Mouse (Mus musculus) stomach, postnatal 0 days (tissue): ENCODE data around the gene Gramd4.

Experiments used
- CTCF ChIP-seq: IDR thresholded peaks from 2 replicates; pipeline ENCODE4 v1.5.1; 2016; ENCODE audit warnings: antibody characterized with exemption, low read depth, mild to moderate bottlenecking, moderate library complexity
- EP300 ChIP-seq: optimal IDR thresholded peaks from 2 replicates; pipeline ENCODE3; 2016; ENCODE audit warnings: antibody characterized with exemption

- no peak for TF ChIP-seq EP300
- no peak for TF ChIP-seq CTCF
Measured at GRCm38 (mm10) chr15:86167787-86168504, 110.5 kb downstream of the Gramd4 start.
